Mouse (Mus musculus) small intestine, adult 2 months (tissue): ENCODE results near the gene Lhfp. TPM values are rescaled to one million over a fixed set of nuclear protein-coding genes. Genes with fewer than 3 reads are reported as not detected.

Source experiments
- H3K27ac ChIP-seq: fragments of 200-500 bp; 2 replicates; pipeline ENCODE4 v1.5.1; 2012; ENCODE audit warnings: low read depth, low read length, control low read depth, inconsistent platforms; ENCODE audit not compliant: insufficient read depth
- H3K27me3 ChIP-seq: fragments of 200-500 bp; 2 replicates; pipeline ENCODE4 v1.6.1; 2012; ENCODE audit warnings: mild to moderate bottlenecking, moderate library complexity, low read length, inconsistent platforms; ENCODE audit not compliant: control insufficient read depth, insufficient read depth
- H3K36me3 ChIP-seq: fragments of 200-500 bp; 2 replicates; pipeline ENCODE4 v1.6.1; 2012; ENCODE audit warnings: mild to moderate bottlenecking, low read length, control low read depth, inconsistent platforms; ENCODE audit not compliant: control insufficient read depth, insufficient read depth
- H3K4me1 ChIP-seq: fragments of 200-500 bp; 2 replicates; pipeline ENCODE4 v1.6.1; 2012; ENCODE audit warnings: low read length, inconsistent platforms, mixed read lengths; ENCODE audit not compliant: control insufficient read depth, insufficient read depth, insufficient read length
- H3K4me3 ChIP-seq: fragments of 200-500 bp; 2 replicates; pipeline ENCODE4 v1.5.1; 2012; ENCODE audit warnings: low read depth, mild to moderate bottlenecking, control low read depth, inconsistent platforms, low read length, moderate library complexity
- CTCF ChIP-seq: fragments of 200-500 bp; IDR thresholded peaks from 2 replicates; pipeline ENCODE4 v1.5.1; 2012; ENCODE audit warnings: low read depth, mild to moderate bottlenecking, control low read depth, inconsistent platforms, low read length, moderate library complexity, mixed read lengths; ENCODE audit not compliant: insufficient replicate concordance, insufficient read length; ENCODE audit errors: extremely low read depth
- POLR2A ChIP-seq: fragments of 200-500 bp; IDR thresholded peaks from 2 replicates; pipeline ENCODE4 v1.6.1; 2012; ENCODE audit warnings: low read depth, mild to moderate bottlenecking, control low read depth, inconsistent platforms, low read length, moderate library complexity
- WGBS: fragments of 180-500 bp; shearing (Covaris S2); methylation state at CpG from one replicate; pipeline ENCODE4 v1.1.7; 2018; 5-methylcytosine and 5-hydroxymethylcytosine counted together
- polyA plus RNA-seq: library from polyadenylated mRNA; depleted of rRNA; stranded (reverse); fragments of >200 nt; gene quantifications from 2 replicates; pipeline ENCODE4 v1.2.3, GENCODE M21; 2012

The Lhfp gene
- polyA plus RNA-seq, 1 experiment, result 22.7 TPM

DNA sequence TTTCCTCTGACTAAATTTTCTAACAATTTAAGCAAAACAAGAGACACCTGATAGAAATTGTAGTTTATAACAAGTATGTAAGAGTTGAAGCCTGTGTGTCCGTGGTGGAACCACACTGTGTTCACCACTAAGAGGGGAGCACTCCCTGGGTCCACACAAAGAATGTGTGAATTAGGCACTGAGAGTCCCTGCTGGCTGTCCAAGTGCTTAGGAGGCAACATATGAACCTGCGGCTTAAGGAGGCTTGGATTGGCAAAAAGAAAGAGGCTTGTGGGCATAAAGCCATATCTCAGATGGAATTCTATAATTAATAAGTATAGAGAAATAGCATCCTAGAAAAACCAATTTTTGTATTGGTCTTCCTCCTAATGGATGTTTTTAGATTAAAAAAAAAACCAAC is 104.2 kb downstream of the Lhfp start:
- H3K27me3 ChIP-seq, result no peaks in the 10 kb centered on the region
- 66% methylated on average over 2 of the region's 2 CpGs for WGBS
- no peak overlapping the region for H3K27ac ChIP-seq
- no peaks in the 10 kb centered on the region for H3K36me3 ChIP-seq
- TF ChIP-seq CTCF, result no peak
- TF ChIP-seq POLR2A, result no peak
- H3K4me1 ChIP-seq, result no peaks in the 10 kb centered on the region
- no peak overlapping the region for H3K4me3 ChIP-seq

DNA sequence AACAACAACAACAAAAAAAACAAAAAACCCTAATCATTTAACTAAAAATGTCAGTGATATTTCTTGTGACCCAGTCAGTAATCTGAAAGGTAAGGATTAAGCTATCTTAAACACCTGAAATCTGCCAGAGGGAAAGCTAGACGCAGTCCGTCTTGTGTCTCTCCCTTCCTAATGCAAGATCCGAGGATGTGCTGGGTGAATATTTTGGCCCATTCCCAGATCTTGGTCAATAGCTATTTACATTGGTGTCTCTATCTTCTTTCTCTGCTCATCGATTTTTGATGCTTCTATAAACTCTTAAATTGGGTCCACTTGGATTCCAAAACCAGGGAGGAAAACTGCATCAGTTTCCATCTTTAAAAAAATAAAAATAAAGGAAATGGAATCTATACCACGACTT is 104.6 kb downstream of the Lhfp start:
- H3K27me3 ChIP-seq, result no peaks in the 10 kb centered on the region
- no peaks in the 10 kb centered on the region for H3K36me3 ChIP-seq
- no peaks in the 10 kb centered on the region for H3K4me1 ChIP-seq
- no peak overlapping the region for H3K27ac ChIP-seq
- 73% methylated on average over 5 of the region's 5 CpGs for WGBS
- no peak overlapping the region for H3K4me3 ChIP-seq
- TF ChIP-seq POLR2A (no peak), CTCF (no peak)

DNA sequence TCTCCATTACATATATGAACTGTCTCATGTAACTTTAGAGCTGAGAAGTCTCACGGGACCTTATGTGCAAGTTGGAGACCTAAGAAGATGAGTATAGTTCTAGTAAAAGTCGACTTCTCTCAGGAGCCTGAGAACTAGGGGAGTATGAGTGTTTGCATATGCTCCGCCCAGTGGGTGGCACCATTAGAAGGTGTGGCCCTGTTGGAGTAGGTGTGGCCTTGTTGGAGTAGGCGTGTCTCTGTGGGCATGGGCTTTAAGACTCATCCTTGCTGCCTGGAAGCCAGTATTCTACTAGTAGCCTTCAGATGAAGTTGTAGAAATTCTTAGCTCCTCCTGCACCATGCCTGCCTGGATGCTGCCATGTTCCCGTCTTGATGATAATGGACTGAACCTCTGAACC is 105.7 kb downstream of the Lhfp start:
- TF ChIP-seq CTCF, result no peak
- no peak for TF ChIP-seq POLR2A
- H3K4me1 ChIP-seq, result no peaks in the 10 kb centered on the region
- WGBS, result 82% methylated on average over 5 of the region's 5 CpGs
- no peaks in the 10 kb centered on the region for H3K36me3 ChIP-seq
- H3K27me3 ChIP-seq, result no peaks in the 10 kb centered on the region
- no peak overlapping the region for H3K27ac ChIP-seq
- no peak overlapping the region for H3K4me3 ChIP-seq

DNA sequence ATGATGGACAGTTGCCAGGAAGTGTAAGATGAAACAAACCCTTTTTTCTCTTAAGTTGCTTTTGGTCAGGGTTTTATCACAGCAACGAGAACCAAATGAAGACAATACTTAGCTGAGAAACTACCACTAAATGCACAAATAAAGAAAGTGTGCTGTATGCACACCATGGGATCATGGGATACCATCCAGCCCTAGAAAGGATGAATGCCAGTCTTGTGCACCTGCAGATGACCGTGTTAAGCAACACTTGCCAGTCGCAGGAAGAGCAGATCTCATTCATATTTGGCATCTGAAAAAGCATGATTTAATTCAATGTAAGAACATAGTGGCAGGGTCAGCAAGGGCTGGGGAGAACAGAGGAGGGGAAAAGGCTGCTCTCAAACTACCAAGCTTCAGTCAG is 107.4 kb downstream of the Lhfp start:
- Histone ChIP-seq H3K27me3 (no peaks in the 10 kb centered on the region), H3K36me3 (no peaks in the 10 kb centered on the region), H3K27ac (no peak overlapping the region), H3K4me1 (no peaks in the 10 kb centered on the region), H3K4me3 (no peak overlapping the region)
- WGBS, result 81% methylated on average over 3 of the region's 3 CpGs
- TF ChIP-seq POLR2A (no peak), CTCF (no peak)

DNA sequence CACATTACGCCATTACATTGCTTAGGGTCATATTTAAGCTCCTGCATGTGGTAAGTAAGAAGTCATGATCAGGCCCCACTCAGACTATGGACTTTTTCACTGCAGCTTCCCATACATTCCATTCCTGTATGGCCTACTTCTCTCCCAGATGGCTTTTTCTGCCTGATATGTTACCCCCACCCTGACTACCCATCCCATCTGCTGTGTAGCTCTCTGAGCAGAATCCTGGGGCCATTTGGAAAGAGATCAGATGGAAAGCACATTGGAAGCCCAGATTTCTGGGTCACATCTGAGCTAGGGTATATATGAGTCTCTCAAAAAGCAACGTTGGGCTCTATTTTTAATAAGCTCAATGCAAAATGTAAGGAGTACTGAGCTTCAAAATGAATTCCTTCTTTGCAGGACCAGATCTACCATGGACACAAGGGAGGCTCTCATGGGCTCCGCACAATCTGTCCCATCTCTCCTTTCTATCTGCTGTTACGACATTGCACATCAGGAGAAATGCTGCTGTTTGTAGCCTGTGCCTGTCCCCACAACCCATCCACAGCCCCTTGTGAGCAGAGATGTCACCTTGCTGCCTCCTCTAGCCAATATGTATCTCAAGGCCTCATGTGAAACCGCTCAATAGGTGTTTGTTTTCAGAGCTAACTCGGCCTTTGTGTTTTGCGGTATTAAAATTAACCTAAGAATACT is 108.4 kb downstream of the Lhfp start:
- TF ChIP-seq POLR2A (no peak), CTCF (no peak)
- Histone ChIP-seq H3K27me3 (no peaks in the 10 kb centered on the region), H3K4me1 (no peaks in the 10 kb centered on the region), H3K27ac (no peak overlapping the region), H3K4me3 (no peak overlapping the region), H3K36me3 (no peaks in the 10 kb centered on the region)
- WGBS, result 90% methylated on average over 7 of the region's 7 CpGs

DNA sequence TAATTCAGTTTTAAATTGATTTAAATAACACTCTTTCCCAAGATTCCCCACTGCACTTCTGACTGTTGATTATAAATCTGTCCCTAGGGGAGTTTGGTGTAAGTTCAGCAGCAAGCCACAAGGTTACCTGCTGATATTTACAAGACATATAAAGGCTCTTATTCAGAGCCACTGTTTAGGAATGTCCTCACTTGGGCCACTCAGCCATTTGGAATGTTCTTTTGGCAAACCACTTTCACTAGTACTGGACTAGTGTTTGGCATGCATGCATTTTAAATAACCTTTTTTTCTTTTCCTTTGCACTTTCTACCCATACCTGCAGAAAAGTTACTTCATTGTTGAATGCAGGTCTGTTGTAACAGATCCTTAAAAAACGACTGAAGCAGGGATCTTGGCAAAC is 109.8 kb downstream of the Lhfp start:
- TF ChIP-seq CTCF (no peak), POLR2A (no peak)
- Histone ChIP-seq H3K4me3 (no peak overlapping the region), H3K27me3 (no peaks in the 10 kb centered on the region), H3K36me3 (no peaks in the 10 kb centered on the region), H3K27ac (no peak overlapping the region), H3K4me1 (no peaks in the 10 kb centered on the region)
- 30% methylated on average over 1 of the region's 1 CpGs for WGBS

DNA sequence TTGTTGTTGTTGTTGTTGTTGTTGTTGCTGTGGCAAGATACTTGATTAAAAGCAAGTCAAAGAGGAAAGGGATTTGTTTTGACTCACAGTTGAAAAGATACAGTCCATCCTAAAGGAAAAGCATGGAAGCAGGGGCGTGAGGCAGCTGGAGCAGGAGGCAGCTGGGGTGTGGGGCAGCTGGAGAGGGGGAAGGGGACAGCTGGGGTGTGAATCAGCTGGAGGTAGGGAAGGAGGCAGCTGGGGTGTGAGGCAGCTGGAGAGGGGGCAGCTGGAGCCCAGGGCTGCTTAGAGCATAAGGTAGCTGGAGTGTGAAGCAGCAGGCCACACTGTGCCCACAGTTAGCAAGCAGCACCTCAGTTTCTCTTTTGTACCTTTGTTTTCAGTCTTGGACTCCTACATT is 110.3 kb downstream of the Lhfp start:
- Histone ChIP-seq H3K36me3 (no peaks in the 10 kb centered on the region), H3K27me3 (no peaks in the 10 kb centered on the region), H3K27ac (no peak overlapping the region), H3K4me3 (no peak overlapping the region), H3K4me1 (no peaks in the 10 kb centered on the region)
- TF ChIP-seq POLR2A (no peak), CTCF (no peak)
- WGBS, result 67% methylated on average over 1 of the region's 1 CpGs
